Mouse (Mus musculus) naive thymus-derived CD4-positive, alpha-beta T cell, adult 5 months (primary cell): ENCODE results near the gene Tlr7. TPM values are rescaled to one million over a fixed set of nuclear protein-coding genes. Genes with fewer than 3 reads are reported as not detected.

ENCODE experiments used
- polyA plus RNA-seq: library from polyadenylated mRNA; unstranded; fragments of 100-300 nt; shearing (Covaris generic); gene quantifications from one replicate; pipeline ENCODE4 v1.2.1, GENCODE M21; 2017

The Tlr7 gene
- 2.7 TPM for polyA plus RNA-seq

GRCm38 (mm10) chrX:167330399-167330798 lies at the start of gene Tlr7:
TSS of gene Tlr7 (minus strand) at chrX:167330558.

GRCm38 (mm10) chrX:167264086-167264485 lies 66.3 kb downstream of the Tlr7 start, which contains the start of gene Tlr8:
TSS of gene Tlr8 (minus strand) at chrX:167264329.

Other genes starting within 250 kb of the Tlr7 start
- gene Tmsb4x, start 121.2 kb downstream of the Tlr7 start, polyA plus RNA-seq, result 10,536 TPM
- not detected for gene Tlr8, start 66.2 kb downstream of the Tlr7 start, polyA plus RNA-seq
- 58.9 TPM for gene Prps2, start 52.2 kb upstream of the Tlr7 start, polyA plus RNA-seq